Mouse (Mus musculus): Measurements from ENCODE around the gene Kcnj15. TPM values are rescaled to one million over a fixed set of nuclear protein-coding genes. Genes with fewer than 3 reads are reported as not detected.

Gene Kcnj15
- total and polyA plus RNA-seq, 2 experiments from 2014 or later: 0.05 to 0.34 TPM

DNA sequence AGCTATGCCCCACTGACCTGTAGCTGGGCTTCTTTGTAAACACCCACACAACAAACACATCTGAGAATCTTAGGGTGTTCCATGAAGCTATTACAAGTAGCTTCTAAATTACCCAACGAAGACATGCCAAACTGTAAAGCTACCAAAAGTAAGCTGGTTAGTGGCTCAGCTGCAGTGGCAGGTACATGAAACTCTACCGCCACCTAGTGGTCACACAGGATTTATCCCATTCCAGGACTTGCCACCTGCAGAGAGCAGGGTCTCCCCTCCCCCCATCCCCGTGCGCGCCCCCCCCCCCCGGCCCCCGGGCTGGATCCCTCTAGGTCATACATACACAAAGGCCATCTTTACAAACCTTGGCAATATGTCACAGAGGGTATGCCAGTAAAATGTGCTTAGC lies 88.5 kb downstream of the Kcnj15 start:
- H3K27me3 ChIP-seq (ENCODE audit: insufficient read depth, low read length): no peaks in the 10 kb centered on the region
- H3K4me3 ChIP-seq (ENCODE audit: low read length): no peak overlapping the region
- H3K4me1 ChIP-seq (ENCODE audit: insufficient read depth, low read length): no peaks in the 10 kb centered on the region
- no peaks in the 10 kb centered on the region for H3K9me3 ChIP-seq (ENCODE audit: low read length)
- H3K36me3 ChIP-seq (ENCODE audit: insufficient read depth, low read length): no peaks in the 10 kb centered on the region
- no peak overlapping the region for H3K27ac ChIP-seq
- peak; percentile 85 for TF ChIP-seq CTCF (IDR thresholded peaks at IDR 0.05; ENCODE audit: low read depth)
- peak; percentile 92 for DNase-seq (ENCODE audit: low spot score)
- WGBS: 2% methylated on average over 7 of the region's 7 CpGs
- no peak overlapping the region for H3K4me2 ChIP-seq (ENCODE audit: low read depth, low read length)
- no peak overlapping the region for H3K9ac ChIP-seq (replicated peaks; ENCODE audit: low read length)
- ATAC-seq: no peak

DNA sequence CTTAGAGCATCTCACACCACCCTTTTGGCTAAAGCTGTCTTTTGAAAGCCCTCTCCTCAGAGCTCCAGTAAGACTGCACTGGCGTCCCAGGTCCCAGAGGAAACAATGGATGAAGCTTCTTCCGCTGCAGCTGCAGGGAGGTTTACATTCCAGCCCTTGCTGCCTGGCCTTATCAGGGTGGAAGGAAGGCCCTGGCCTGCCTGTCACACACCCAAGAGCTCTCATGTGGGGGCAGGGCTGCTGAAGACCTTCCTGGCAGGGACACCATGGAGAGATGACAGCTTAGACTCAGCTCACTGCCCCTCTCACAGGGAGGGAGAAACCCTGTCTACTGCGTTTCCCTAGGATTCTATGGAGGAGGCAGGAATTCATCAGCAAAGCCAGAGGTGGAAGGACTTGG lies 89.8 kb downstream of the Kcnj15 start:
- no peaks in the 10 kb centered on the region for H3K36me3 ChIP-seq (ENCODE audit: insufficient read depth, low read length)
- H3K9me3 ChIP-seq (ENCODE audit: low read length): no peaks in the 10 kb centered on the region
- H3K27ac ChIP-seq: no peak overlapping the region
- H3K4me1 ChIP-seq (ENCODE audit: insufficient read depth, low read length): no peaks in the 10 kb centered on the region
- DNase-seq (ENCODE audit: low spot score) (no peak), ATAC-seq (no peak)
- TF ChIP-seq CTCF (IDR thresholded peaks at IDR 0.05; ENCODE audit: low read depth): no peak
- H3K4me2 ChIP-seq (ENCODE audit: low read depth, low read length): no peak overlapping the region
- WGBS: 12% methylated on average over 3 of the region's 3 CpGs
- no peak overlapping the region for H3K4me3 ChIP-seq (ENCODE audit: low read length)
- H3K9ac ChIP-seq (replicated peaks; ENCODE audit: low read length): no peak overlapping the region
- H3K27me3 ChIP-seq (ENCODE audit: insufficient read depth, low read length): no peaks in the 10 kb centered on the region

DNA sequence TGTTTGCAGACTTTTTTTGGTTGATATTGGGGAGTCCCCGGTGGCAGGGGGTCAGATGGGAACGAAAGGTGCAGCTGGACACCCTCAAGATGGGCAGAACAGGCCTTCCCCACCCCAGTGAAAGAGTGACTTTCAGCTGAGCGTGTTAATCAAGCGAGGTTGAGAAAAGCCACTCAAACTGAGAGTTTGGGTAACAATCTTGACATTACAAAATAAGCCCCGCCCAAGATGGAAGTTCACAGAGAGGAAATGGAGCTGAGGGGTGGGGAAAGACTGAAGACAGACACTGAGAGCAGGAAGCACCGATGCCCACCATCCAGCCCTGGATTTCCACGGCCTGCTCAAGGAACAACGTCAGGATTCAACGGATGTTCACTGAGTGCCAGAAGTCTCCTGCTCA lies 91.2 kb downstream of the Kcnj15 start:
- no peak for ATAC-seq

DNA sequence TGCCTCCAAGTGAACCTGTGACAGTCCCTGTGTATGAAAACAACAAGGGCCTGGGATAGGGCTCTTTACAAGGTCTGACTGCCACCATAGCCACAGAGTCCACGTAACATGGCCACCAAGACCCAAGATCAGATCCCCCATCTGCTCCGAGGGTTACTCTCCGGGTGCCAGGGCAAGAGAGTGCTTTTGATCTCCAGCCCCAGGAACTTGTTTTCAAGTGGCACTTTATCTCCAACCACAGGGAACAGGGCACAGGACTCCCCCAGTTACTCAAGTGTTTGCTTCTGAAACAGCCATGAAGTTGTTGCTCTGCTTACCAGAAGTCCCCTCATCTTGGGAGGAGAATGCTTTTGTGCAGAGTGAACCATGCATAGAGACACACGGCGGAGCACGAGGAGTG lies 92.0 kb downstream of the Kcnj15 start:
- Histone ChIP-seq H3K4me1 (ENCODE audit: insufficient read depth, low read length) (no peaks in the 10 kb centered on the region), H3K4me2 (ENCODE audit: low read depth, low read length) (no peak overlapping the region), H3K36me3 (ENCODE audit: insufficient read depth, low read length) (no peaks in the 10 kb centered on the region), H3K27ac (no peak overlapping the region), H3K9me3 (ENCODE audit: low read length) (no peaks in the 10 kb centered on the region), H3K27me3 (ENCODE audit: insufficient read depth, low read length) (no peaks in the 10 kb centered on the region), H3K9ac (replicated peaks; ENCODE audit: low read length) (no peak overlapping the region), H3K4me3 (ENCODE audit: low read length) (no peak overlapping the region)
- 85% methylated on average over 6 of the region's 6 CpGs for WGBS
- no peak for DNase-seq (ENCODE audit: low spot score)
- no peak for TF ChIP-seq CTCF (IDR thresholded peaks at IDR 0.05; ENCODE audit: low read depth)
- ATAC-seq: no peak

More for the DNA sequence above, 91.2 kb downstream of the Kcnj15 start:
- no peak for DNase-seq (ENCODE audit: low spot score)
- H3K9me3 ChIP-seq (ENCODE audit: low read length): no peaks in the 10 kb centered on the region
- no peak overlapping the region for H3K4me3 ChIP-seq (ENCODE audit: low read length)
- H3K4me2 ChIP-seq (ENCODE audit: low read depth, low read length): no peak overlapping the region
- no peak overlapping the region for H3K27ac ChIP-seq
- no peaks in the 10 kb centered on the region for H3K27me3 ChIP-seq (ENCODE audit: insufficient read depth, low read length)
- H3K9ac ChIP-seq (replicated peaks; ENCODE audit: low read length): no peak overlapping the region
- no peaks in the 10 kb centered on the region for H3K36me3 ChIP-seq (ENCODE audit: insufficient read depth, low read length)
- no peak for TF ChIP-seq CTCF (IDR thresholded peaks at IDR 0.05; ENCODE audit: low read depth)
- 91% methylated on average over 9 of the region's 9 CpGs for WGBS
- no peaks in the 10 kb centered on the region for H3K4me1 ChIP-seq (ENCODE audit: insufficient read depth, low read length)

DNA sequence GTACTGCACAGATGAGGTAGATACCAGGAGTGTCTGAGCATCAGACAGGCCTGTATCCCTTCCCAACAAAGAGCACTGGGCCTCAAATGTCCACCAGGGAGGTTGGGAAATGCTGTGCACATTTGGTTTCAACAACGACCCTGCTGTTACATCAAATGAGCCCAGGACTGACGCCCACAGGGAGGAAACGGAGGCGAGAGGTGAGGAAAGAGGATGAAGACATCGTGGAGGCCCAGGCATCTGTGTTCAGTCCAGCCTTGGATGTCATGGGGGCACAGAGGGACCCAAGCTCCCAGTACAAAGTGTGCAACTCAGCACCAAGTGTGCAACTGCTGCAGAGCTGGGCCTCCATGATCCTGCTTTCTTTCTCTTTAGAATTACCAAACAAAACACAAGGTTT lies 92.4 kb downstream of the Kcnj15 start:
- no peak for ATAC-seq
- Histone ChIP-seq H3K4me2 (ENCODE audit: low read depth, low read length) (no peak overlapping the region), H3K4me3 (ENCODE audit: low read length) (no peak overlapping the region), H3K27me3 (ENCODE audit: insufficient read depth, low read length) (no peaks in the 10 kb centered on the region), H3K27ac (no peak overlapping the region), H3K36me3 (ENCODE audit: insufficient read depth, low read length) (no peaks in the 10 kb centered on the region), H3K4me1 (ENCODE audit: insufficient read depth, low read length) (no peaks in the 10 kb centered on the region), H3K9me3 (ENCODE audit: low read length) (no peaks in the 10 kb centered on the region), H3K9ac (replicated peaks; ENCODE audit: low read length) (no peak overlapping the region)
- no peak for TF ChIP-seq CTCF (IDR thresholded peaks at IDR 0.05; ENCODE audit: low read depth)
- no peak for DNase-seq (ENCODE audit: low spot score)
- 81% methylated on average over 5 of the region's 5 CpGs for WGBS

All from hindbrain, postnatal 0 days (tissue).